Mouse (Mus musculus) spleen, adult 2 months (tissue): ENCODE data around the gene Fam241b.

Source experiments
- CTCF ChIP-seq: fragments of 200-500 bp; IDR thresholded peaks from 2 replicates; pipeline ENCODE4 v1.5.1; 2011; ENCODE audit warnings: mild to moderate bottlenecking, inconsistent platforms; ENCODE audit not compliant: insufficient read depth, insufficient read length, insufficient replicate concordance; ENCODE audit errors: extremely low read depth
- POLR2A ChIP-seq: fragments of 200-500 bp; IDR thresholded peaks from 2 replicates; pipeline ENCODE4 v1.6.1; 2011; ENCODE audit warnings: low read depth, low read length, inconsistent platforms

DNA sequence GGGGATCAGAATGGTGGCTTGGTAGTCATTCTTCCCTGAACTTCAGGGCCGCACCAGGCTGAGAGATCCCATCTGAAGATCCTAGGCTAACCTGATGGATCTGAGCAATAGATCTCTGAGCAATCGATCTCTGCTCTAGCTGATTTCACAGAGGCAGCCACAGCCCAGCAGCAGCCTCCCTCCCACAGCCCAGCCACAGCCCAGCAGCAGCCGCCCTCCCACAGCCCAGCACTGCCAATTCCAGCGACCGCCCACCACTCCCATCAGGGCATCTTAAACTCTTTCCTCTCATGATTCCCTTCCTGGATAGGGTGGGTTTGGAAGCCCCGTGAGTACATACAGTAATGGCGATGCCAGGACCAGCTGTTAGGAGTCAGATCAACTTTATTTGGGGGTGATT, 54.6 kb downstream of the Fam241b start:
- TF ChIP-seq CTCF (no peak), POLR2A (no peak)
